Mouse (Mus musculus) limb, embryonic 15.5 days (tissue): ENCODE measurements around the gene Magi2. TPM values are rescaled to one million over a fixed set of nuclear protein-coding genes. Genes with fewer than 3 reads are reported as not detected.

Source experiments
- ATAC-seq: fragments of 200-750 bp; cut with Nextera tagmentation; 2 replicates; pipeline ENCODE4 v1.8.0; 2017; ENCODE audit warnings: low read depth, moderate TSS enrichment; ENCODE audit not compliant: insufficient number of reproducible peaks, low FRiP score, low TSS enrichment
- H3K27ac ChIP-seq: fragments of 300-500 bp; sonication (generic); 2 replicates; pipeline ENCODE4 v1.5.1; 2015; ENCODE audit warnings: moderate library complexity, mild to moderate bottlenecking, inconsistent platforms
- H3K27me3 ChIP-seq: fragments of 300-500 bp; sonication (generic); 2 replicates; pipeline ENCODE4 v1.6.1; 2015; ENCODE audit warnings: inconsistent platforms
- H3K36me3 ChIP-seq: fragments of 300-500 bp; sonication (generic); 2 replicates; pipeline ENCODE4 v1.6.1; 2015; ENCODE audit warnings: inconsistent platforms
- H3K4me1 ChIP-seq: fragments of 300-500 bp; sonication (generic); 2 replicates; pipeline ENCODE4 v1.6.1; 2015; ENCODE audit warnings: inconsistent platforms
- H3K4me2 ChIP-seq: fragments of 300-500 bp; sonication (generic); 2 replicates; pipeline ENCODE4 v1.6.1; 2015; ENCODE audit warnings: mild to moderate bottlenecking, inconsistent platforms
- H3K4me3 ChIP-seq: fragments of 300-500 bp; sonication (generic); 2 replicates; pipeline ENCODE4 v1.5.1; 2015; ENCODE audit warnings: mild to moderate bottlenecking, inconsistent platforms
- H3K9ac ChIP-seq: fragments of 300-500 bp; sonication (generic); 2 replicates; pipeline ENCODE4 v1.6.1; 2015; ENCODE audit warnings: inconsistent platforms
- H3K9me3 ChIP-seq: fragments of 300-500 bp; sonication (generic); 2 replicates; pipeline ENCODE4 v1.6.1; 2016; ENCODE audit warnings: inconsistent platforms
- WGBS: fragments of 180-500 bp; shearing (Covaris S2); methylation state at CpG from one replicate; pipeline ENCODE4 v1.1.7; 2015; 5-methylcytosine and 5-hydroxymethylcytosine counted together
- polyA plus RNA-seq: library from polyadenylated mRNA; unstranded; fragments of >200 nt; fragmentation: Nextera tagmentation; extraction: Ambion mirVana; gene quantifications from 2 replicates; pipeline ENCODE4 v1.2.1, GENCODE M21; 2015

Gene Magi2
- polyA plus RNA-seq, 1 experiment from 2014 or later, result 5.3 TPM

- WGBS, result 89% methylated on average over 1 of the region's 1 CpGs
- H3K9ac ChIP-seq, result no peak overlapping the region
- no peaks in the 10 kb centered on the region for H3K9me3 ChIP-seq
- ATAC-seq, result no peak
- no peak overlapping the region for H3K4me2 ChIP-seq
- no peak overlapping the region for H3K27ac ChIP-seq
- no peak overlapping the region for H3K4me3 ChIP-seq
- H3K36me3 ChIP-seq, result no peaks in the 10 kb centered on the region
- no peaks in the 10 kb centered on the region for H3K4me1 ChIP-seq
- no peaks in the 10 kb centered on the region for H3K27me3 ChIP-seq
Observed at GRCm38 (mm10) chr5:19611788-19612187, 385.0 kb downstream of the Magi2 start.

- 85% methylated on average over 5 of the region's 5 CpGs for WGBS
- no peak overlapping the region for H3K27ac ChIP-seq
Observed at GRCm38 (mm10) chr5:19621678-19622077, 394.8 kb downstream of the Magi2 start.

GRCm38 (mm10) chr5:19633976-19634375 is 407.1 kb downstream of the Magi2 start:
- no peaks in the 10 kb centered on the region for H3K27me3 ChIP-seq
- H3K4me1 ChIP-seq, result no peaks in the 10 kb centered on the region
- WGBS, result 96% methylated on average over 1 of the region's 1 CpGs
- H3K36me3 ChIP-seq, result no peaks in the 10 kb centered on the region
- H3K9ac ChIP-seq, result no peak overlapping the region
- no peak for ATAC-seq
- H3K27ac ChIP-seq, result no peak overlapping the region
- H3K4me2 ChIP-seq, result no peak overlapping the region
- H3K4me3 ChIP-seq, result no peak overlapping the region
- H3K9me3 ChIP-seq, result no peaks in the 10 kb centered on the region

More at GRCm38 (mm10) chr5:19621678-19622077, 394.8 kb downstream of the Magi2 start:
- ATAC-seq, result no peak
- H3K9me3 ChIP-seq, result no peaks in the 10 kb centered on the region
- H3K4me2 ChIP-seq, result no peak overlapping the region
- no peak overlapping the region for H3K4me3 ChIP-seq
- no peaks in the 10 kb centered on the region for H3K4me1 ChIP-seq
- no peak overlapping the region for H3K9ac ChIP-seq
- H3K27me3 ChIP-seq, result no peaks in the 10 kb centered on the region
- no peaks in the 10 kb centered on the region for H3K36me3 ChIP-seq

GRCm38 (mm10) chr5:19637789-19638188 is 411.0 kb downstream of the Magi2 start:
- 52% methylated on average over 2 of the region's 2 CpGs for WGBS
- Histone ChIP-seq H3K36me3 (no peaks in the 10 kb centered on the region), H3K9ac (no peak overlapping the region), H3K4me2 (no peak overlapping the region), H3K27ac (no peak overlapping the region), H3K4me1 (no peaks in the 10 kb centered on the region), H3K9me3 (no peaks in the 10 kb centered on the region), H3K27me3 (no peaks in the 10 kb centered on the region), H3K4me3 (no peak overlapping the region)
- ATAC-seq, result no peak

- no peak overlapping the region for H3K4me3 ChIP-seq
- H3K9me3 ChIP-seq, result no peaks in the 10 kb centered on the region
- no peak overlapping the region for H3K4me2 ChIP-seq
- H3K27me3 ChIP-seq, result no peaks in the 10 kb centered on the region
- H3K9ac ChIP-seq, result no peak overlapping the region
- H3K36me3 ChIP-seq, result no peaks in the 10 kb centered on the region
- H3K27ac ChIP-seq, result no peak overlapping the region
- WGBS, result 80% methylated on average over 1 of the region's 1 CpGs
- ATAC-seq, result no peak
- no peaks in the 10 kb centered on the region for H3K4me1 ChIP-seq
Observed at GRCm38 (mm10) chr5:19655986-19656385, 429.1 kb downstream of the Magi2 start.

- no peak for ATAC-seq
- WGBS, result 80% methylated on average over 5 of the region's 5 CpGs
- no peak overlapping the region for H3K27ac ChIP-seq
Observed at GRCm38 (mm10) chr5:19666416-19666815, 439.6 kb downstream of the Magi2 start.

GRCm38 (mm10) chr5:19717296-19717695 is 490.5 kb downstream of the Magi2 start:
- no peaks in the 10 kb centered on the region for H3K27me3 ChIP-seq
- ATAC-seq, result no peak
- H3K36me3 ChIP-seq, result no peaks in the 10 kb centered on the region
- H3K4me3 ChIP-seq, result no peak overlapping the region
- 74% methylated on average over 2 of the region's 2 CpGs for WGBS
- H3K27ac ChIP-seq, result no peak overlapping the region
- H3K4me2 ChIP-seq, result no peak overlapping the region
- no peak overlapping the region for H3K9ac ChIP-seq
- no peaks in the 10 kb centered on the region for H3K4me1 ChIP-seq
- H3K9me3 ChIP-seq, result no peaks in the 10 kb centered on the region

More at GRCm38 (mm10) chr5:19666416-19666815, 439.6 kb downstream of the Magi2 start:
- Histone ChIP-seq H3K9me3 (no peaks in the 10 kb centered on the region), H3K4me3 (no peak overlapping the region), H3K36me3 (no peaks in the 10 kb centered on the region), H3K4me2 (no peak overlapping the region), H3K4me1 (no peaks in the 10 kb centered on the region), H3K9ac (no peak overlapping the region), H3K27me3 (no peaks in the 10 kb centered on the region)

- no peaks in the 10 kb centered on the region for H3K4me1 ChIP-seq
- H3K36me3 ChIP-seq, result no peaks in the 10 kb centered on the region
- no peak overlapping the region for H3K4me2 ChIP-seq
- H3K27me3 ChIP-seq, result no peaks in the 10 kb centered on the region
- H3K9ac ChIP-seq, result no peak overlapping the region
- no peak overlapping the region for H3K4me3 ChIP-seq
- no peak overlapping the region for H3K27ac ChIP-seq
- no peaks in the 10 kb centered on the region for H3K9me3 ChIP-seq
- ATAC-seq, result no peak
Observed at GRCm38 (mm10) chr5:19726277-19726676, 499.4 kb downstream of the Magi2 start.

- H3K4me3 ChIP-seq, result no peak overlapping the region
- no peak for ATAC-seq
- no peaks in the 10 kb centered on the region for H3K9me3 ChIP-seq
- 75% methylated on average over 2 of the region's 2 CpGs for WGBS
- no peak overlapping the region for H3K27ac ChIP-seq
- H3K27me3 ChIP-seq, result no peaks in the 10 kb centered on the region
- no peaks in the 10 kb centered on the region for H3K4me1 ChIP-seq
- no peaks in the 10 kb centered on the region for H3K36me3 ChIP-seq
- no peak overlapping the region for H3K9ac ChIP-seq
- no peak overlapping the region for H3K4me2 ChIP-seq
Observed at GRCm38 (mm10) chr5:19745376-19745775, 518.5 kb downstream of the Magi2 start.

- 64% methylated on average over 6 of the region's 6 CpGs for WGBS
- Histone ChIP-seq H3K36me3 (no peaks in the 10 kb centered on the region), H3K4me3 (no peak overlapping the region), H3K9me3 (no peaks in the 10 kb centered on the region), H3K27ac (no peak overlapping the region), H3K9ac (no peak overlapping the region), H3K27me3 (no peaks in the 10 kb centered on the region), H3K4me2 (no peak overlapping the region), H3K4me1 (no peaks in the 10 kb centered on the region)
- ATAC-seq, result no peak
Observed at GRCm38 (mm10) chr5:19745916-19746315, 519.1 kb downstream of the Magi2 start.

GRCm38 (mm10) chr5:19746865-19747514 is 520.2 kb downstream of the Magi2 start:
- no peaks in the 10 kb centered on the region for H3K4me1 ChIP-seq
- H3K27me3 ChIP-seq, result no peaks in the 10 kb centered on the region
- no peak for ATAC-seq
- no peak overlapping the region for H3K4me3 ChIP-seq
- no peak overlapping the region for H3K27ac ChIP-seq
- no peak overlapping the region for H3K9ac ChIP-seq
- WGBS, result 60% methylated on average over 12 of the region's 12 CpGs
- no peaks in the 10 kb centered on the region for H3K36me3 ChIP-seq
- H3K4me2 ChIP-seq, result no peak overlapping the region
- no peaks in the 10 kb centered on the region for H3K9me3 ChIP-seq

GRCm38 (mm10) chr5:19747631-19748030 is 520.8 kb downstream of the Magi2 start:
- 85% methylated on average over 3 of the region's 3 CpGs for WGBS

GRCm38 (mm10) chr5:19779224-19779623 is 552.4 kb downstream of the Magi2 start:
- no peak for ATAC-seq
- 89% methylated on average over 1 of the region's 1 CpGs for WGBS
- H3K4me2 ChIP-seq, result no peak overlapping the region
- H3K4me1 ChIP-seq, result no peaks in the 10 kb centered on the region
- H3K27ac ChIP-seq, result no peak overlapping the region
- no peaks in the 10 kb centered on the region for H3K9me3 ChIP-seq
- H3K27me3 ChIP-seq, result no peaks in the 10 kb centered on the region
- H3K9ac ChIP-seq, result no peak overlapping the region
- no peaks in the 10 kb centered on the region for H3K36me3 ChIP-seq
- H3K4me3 ChIP-seq, result no peak overlapping the region

More at GRCm38 (mm10) chr5:19747631-19748030, 520.8 kb downstream of the Magi2 start:
- no peak overlapping the region for H3K4me2 ChIP-seq
- no peaks in the 10 kb centered on the region for H3K4me1 ChIP-seq
- ATAC-seq, result no peak
- no peak overlapping the region for H3K4me3 ChIP-seq
- no peak overlapping the region for H3K9ac ChIP-seq
- no peaks in the 10 kb centered on the region for H3K27me3 ChIP-seq
- no peaks in the 10 kb centered on the region for H3K9me3 ChIP-seq
- no peak overlapping the region for H3K27ac ChIP-seq
- H3K36me3 ChIP-seq, result no peaks in the 10 kb centered on the region
